Mouse (Mus musculus) cerebral cortex, adult 2 months (tissue): ENCODE data around the gene Rgs13.

ENCODE experiments used
- WGBS: fragments of 180-500 bp; shearing (Covaris S2); methylation state at CpG from one replicate; pipeline ENCODE4 v1.1.7; 2018; 5-methylcytosine and 5-hydroxymethylcytosine counted together

The Rgs13 gene

DNA sequence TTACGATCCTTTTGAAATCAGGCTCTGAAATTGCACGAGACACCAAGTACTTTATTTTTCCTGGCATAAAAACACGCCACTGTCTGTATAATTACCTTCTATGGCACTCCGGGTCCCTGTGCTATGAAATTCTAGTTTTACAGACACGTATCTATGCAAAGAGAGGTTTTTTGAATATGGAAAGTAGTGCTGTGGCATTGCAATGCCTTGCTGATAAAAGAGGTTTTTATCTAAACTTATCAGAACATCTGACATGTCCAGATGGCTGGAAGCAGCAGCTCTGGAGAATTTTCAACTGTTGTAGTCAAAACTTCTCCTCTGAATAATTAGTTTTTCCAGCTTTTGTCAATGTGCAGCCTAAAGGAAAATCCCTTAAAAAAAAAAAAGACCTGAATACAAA lies at the start of gene Rgs13:
Gene Rgs13 (minus strand): TSS at position 207 of the 400 bp plus-strand sequence.
- WGBS, result 24% methylated on average over 5 of the region's 5 CpGs

- WGBS, result 63% methylated on average over 3 of the region's 3 CpGs
These were observed 33.7 kb upstream of the Rgs13 start for GRCm38 (mm10) chr1:144210912-144211311.

DNA sequence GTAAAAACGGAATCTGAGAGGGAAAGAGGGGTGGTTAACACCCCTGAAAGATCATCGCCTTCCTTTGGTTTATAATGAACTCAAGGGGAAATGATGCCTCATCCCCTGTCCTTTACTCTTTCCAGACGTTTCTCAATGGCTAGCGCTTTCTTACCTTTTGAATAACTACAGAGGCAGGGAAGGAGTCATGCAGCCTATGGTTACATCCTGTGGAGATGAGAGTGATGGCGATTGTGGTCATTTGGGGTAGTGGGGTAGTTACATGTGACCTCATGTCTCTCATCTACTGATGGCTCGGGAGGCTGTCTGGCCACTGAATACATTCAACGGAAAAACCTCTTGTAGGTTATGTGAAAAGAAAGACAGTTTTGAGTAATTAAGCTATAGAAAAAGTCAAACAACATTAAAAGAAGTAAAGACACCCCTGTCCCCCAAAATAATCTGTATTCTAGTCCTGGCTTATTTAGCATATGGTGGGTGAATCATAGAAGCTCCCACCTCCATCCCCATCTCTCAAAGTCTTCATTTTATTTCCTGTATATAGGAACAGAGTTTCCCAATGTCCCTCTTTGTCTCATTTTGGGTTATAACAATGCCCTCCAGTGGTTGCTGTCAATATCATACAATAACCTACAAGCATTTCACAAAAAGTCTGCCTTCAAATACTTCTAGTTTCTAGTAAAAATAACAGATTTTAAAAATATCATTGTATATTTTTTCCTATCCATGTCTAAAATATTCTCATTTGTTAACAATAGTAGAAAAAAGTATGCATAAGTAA lies 29.3 kb upstream of the Rgs13 start:
- 62% methylated on average over 7 of the region's 7 CpGs for WGBS

- WGBS, result 92% methylated on average over 2 of the region's 2 CpGs
These were observed 27.6 kb upstream of the Rgs13 start for GRCm38 (mm10) chr1:144204766-144205165.

DNA sequence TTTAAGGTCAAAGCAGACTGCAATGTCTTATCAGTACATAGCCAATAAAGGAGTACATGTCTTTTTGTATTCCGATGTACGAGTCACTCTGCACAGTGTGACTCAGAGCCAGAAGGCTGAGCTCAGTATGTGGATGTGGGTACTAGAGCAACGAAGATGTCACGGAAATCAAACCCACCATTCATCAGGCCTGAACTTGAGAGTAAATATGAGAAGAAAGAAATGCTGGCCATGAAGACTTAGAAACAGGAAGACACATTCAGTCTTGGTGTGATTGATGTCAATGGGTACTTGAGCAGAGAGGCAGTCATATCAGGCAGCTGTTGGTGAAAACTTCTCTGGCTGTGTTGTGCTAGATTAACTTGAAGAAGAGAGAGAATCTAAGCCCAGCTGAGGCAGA lies 25.8 kb upstream of the Rgs13 start:
- WGBS, result 69% methylated on average over 4 of the region's 4 CpGs

- WGBS, result 78% methylated on average over 2 of the region's 2 CpGs
These were observed 23.3 kb upstream of the Rgs13 start for GRCm38 (mm10) chr1:144200496-144200895.

DNA sequence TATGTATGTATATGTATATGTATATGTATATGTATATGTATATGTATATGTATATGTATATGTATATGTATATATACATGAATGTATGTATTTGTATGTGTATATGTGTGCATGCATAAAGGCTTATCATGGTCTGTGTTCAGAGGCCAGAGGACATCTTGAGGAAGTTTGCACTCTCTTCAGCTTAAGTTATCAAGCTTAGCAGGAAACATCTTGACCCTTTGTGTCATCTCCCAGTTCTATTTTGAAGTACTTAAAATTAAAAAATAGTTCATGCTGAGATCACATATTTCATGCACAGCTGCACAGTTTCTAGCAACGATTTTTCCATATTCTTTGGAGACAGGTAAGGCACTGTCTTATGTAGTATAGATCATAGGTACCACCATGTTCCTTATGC lies 22.4 kb upstream of the Rgs13 start:
- 63% methylated on average over 1 of the region's 1 CpGs for WGBS

DNA sequence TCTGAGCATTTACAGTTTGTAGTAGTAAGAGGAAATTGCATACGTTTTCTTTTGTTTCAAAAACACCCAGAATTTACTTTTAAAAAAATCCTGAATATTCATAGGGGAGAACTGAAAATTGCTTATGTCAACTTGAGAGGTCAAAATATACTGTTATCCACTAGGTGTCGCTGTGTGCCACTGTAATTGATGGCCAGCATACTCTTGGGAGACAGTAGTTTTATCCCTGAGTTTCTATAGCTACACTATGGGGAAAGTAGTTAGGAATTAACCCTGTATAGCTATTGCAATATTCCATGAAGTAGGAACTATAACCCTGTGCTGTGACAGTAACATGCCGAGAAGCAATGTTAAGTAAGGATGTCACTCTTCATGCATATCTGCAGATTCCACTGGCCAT lies 20.5 kb upstream of the Rgs13 start:
- 31% methylated on average over 3 of the region's 3 CpGs for WGBS

- 46% methylated on average over 7 of the region's 7 CpGs for WGBS
These were observed 9.7 kb upstream of the Rgs13 start for GRCm38 (mm10) chr1:144186655-144187396.

DNA sequence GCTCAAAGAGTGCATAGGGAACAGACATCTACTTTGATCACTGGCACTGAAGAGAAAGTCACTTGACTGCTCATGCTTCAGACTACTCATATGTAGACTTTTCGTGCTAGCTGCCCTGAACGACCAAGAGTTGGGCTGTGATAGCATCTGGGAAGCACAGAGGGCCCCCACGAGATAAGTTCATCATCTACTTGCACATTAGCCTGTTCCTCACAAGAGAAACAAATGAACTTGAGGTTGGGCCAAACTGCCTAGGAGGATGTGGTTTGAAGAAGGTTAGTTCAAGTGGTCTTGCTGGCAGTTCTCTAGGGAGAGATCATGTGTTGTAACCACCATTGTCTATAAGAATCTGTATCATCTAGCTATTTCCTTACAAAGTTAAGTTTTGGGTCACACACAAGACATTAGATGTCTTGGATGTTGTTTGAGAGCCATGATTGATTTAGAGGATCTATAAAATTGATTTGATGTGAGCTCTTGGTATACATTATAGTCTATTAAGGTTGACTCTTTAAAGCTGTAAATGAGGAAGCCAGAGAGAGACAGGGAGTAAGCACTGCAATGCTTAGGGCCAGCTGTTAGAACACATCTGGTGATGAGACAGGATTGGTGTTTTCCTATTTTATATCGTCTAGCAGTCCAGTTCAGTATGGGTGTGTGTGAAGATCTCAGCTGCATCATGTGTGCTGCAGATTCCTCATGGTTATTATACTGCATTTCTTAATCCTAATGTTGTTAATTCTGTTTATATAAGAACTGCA lies 8.0 kb upstream of the Rgs13 start:
- WGBS, result 69% methylated on average over 4 of the region's 4 CpGs

- 97% methylated on average over 4 of the region's 4 CpGs for WGBS
These were observed 2.4 kb upstream of the Rgs13 start for GRCm38 (mm10) chr1:144179559-144179958.

DNA sequence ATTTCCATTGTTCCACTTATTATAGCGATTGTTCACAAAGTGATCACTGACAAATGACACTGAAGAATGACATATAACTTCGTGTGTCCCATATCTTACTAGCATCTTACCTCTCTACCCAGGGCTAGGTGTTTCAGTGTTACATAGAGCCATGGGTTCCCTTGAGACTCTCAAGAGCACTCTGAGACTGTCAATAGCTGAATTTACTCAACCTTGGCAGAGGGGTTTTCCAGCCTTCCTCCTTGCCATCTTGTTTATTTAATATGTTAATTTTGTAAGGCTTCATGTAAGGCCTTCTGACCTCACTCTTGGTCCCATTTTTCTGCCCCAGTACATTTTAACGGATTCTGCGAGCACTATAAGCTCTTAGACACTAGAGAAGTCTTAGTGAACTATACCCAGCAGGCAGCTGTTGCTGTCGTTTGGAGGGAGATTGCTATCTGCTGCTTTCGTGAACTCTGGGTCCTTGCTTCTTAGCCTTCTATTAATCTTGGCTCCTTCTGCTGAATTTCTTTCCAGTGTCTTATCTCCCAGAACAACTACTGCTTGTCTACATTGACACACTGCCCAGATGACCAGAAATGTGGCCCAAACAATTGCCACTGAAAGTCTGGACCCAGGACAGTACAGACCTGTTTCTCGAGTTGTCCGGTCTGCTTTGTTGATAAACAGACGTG lies 1.2 kb upstream of the Rgs13 start:
- WGBS, result 79% methylated on average over 9 of the region's 9 CpGs

DNA sequence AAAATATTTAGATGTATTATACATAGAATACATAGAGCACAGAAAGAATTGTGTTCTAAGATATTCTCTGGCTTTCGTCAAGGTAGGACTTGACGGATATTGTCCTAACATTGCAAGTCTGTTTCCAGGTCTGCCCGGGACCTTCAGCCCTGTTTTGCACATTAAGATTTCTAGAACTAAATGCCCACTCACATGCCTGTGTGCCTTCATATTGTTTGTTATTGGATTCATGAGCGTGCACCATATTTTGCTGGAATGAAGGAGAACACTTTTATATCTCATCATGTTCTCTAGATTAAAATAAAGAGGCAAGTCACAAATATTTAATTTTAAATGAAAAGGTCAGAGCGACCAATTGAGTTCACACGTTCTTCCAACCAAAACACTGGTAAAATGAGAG lies 2.4 kb downstream of the Rgs13 start:
- 92% methylated on average over 6 of the region's 6 CpGs for WGBS

DNA sequence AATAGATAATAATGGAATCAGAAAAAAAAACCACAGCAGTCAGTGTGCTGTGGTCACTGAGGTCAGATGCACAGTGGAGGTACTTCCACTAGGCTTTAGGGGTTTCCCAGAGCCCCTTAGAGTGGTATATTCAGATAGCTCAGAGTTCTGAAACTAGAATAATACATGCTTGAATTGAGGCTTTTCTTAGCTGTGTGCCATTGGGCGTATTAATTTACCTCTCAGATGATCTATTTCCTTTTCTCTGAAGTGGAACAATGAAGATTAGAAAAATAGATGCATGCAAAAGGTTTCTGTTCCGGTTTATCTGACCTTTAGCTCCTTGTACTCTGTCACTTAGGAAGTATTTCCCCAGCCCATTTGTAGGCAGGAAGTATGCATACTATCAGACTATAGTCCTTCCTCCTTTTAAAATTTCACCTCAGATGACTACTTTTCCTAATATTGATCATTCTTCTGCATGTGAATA lies 3.6 kb downstream of the Rgs13 start:
- WGBS, result 83% methylated on average over 2 of the region's 2 CpGs

DNA sequence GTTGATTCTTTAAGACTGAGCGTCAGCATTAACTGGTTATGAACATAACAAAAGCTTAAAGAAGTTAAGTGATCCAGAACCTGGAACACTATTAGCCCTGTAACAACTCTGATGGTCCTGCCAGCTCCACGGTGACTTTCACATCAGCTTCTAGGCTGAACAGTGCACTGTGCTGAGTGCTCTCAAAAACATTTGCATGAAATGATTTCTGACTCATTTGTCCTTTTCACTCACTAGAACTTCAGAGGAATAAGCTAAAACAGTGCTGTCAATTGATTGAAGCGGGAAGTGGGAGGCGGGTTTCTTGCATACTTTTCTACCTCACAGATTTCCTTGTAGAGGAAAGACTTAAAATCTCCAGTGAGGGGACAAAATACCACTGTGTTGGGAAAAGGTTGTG lies 8.3 kb downstream of the Rgs13 start:
- 62% methylated on average over 4 of the region's 4 CpGs for WGBS

DNA sequence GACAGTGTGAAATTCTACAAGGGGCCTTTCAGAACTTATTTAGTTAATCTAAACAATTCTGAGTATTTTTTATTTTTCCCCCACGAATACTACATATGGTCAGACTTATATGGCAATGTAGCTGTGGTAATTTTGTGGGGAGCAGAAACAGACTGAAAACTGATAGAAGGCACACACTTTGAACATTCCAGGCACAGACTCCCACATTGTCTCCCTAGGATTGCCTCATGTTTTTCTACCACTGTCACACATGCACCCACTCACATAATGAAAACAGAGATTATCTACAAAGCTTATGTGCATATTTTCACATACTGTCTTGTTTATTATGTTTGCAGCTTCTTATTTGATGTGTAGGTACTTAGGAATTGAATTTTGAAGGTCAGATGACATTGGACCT lies 9.4 kb downstream of the Rgs13 start:
- 60% methylated on average over 1 of the region's 1 CpGs for WGBS

GRCm38 (mm10) chr1:144166897-144167296 lies 10.3 kb downstream of the Rgs13 start:
- 44% methylated on average over 5 of the region's 5 CpGs for WGBS

DNA sequence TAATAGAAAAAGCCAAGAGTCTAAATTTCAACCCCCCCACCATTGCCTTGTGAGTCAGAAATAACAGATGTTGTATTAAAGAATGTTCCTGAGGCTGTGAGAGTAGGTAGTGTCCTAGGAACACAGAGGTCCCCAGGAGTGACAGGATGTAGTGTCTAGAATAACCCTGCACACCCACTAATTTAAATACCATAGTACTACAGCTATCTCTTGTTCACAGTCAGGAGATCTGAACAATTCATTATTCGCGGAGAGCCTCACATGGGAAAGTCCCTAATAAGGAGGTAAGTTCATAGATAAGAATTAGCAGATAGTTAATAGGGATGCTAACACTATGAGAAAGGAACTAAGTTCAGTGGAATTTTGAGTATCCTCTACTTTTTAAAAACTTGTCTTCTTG lies 10.9 kb downstream of the Rgs13 start:
- WGBS, result 89% methylated on average over 2 of the region's 2 CpGs

GRCm38 (mm10) chr1:144152526-144152925 lies 24.6 kb downstream of the Rgs13 start:
- WGBS, result 63% methylated on average over 1 of the region's 1 CpGs

- whole genome bisulfite sequencing, result 89% methylated on average over 1 of the region's 1 CpGs
These were observed 25.0 kb downstream of the Rgs13 start for GRCm38 (mm10) chr1:144152184-144152525.

DNA sequence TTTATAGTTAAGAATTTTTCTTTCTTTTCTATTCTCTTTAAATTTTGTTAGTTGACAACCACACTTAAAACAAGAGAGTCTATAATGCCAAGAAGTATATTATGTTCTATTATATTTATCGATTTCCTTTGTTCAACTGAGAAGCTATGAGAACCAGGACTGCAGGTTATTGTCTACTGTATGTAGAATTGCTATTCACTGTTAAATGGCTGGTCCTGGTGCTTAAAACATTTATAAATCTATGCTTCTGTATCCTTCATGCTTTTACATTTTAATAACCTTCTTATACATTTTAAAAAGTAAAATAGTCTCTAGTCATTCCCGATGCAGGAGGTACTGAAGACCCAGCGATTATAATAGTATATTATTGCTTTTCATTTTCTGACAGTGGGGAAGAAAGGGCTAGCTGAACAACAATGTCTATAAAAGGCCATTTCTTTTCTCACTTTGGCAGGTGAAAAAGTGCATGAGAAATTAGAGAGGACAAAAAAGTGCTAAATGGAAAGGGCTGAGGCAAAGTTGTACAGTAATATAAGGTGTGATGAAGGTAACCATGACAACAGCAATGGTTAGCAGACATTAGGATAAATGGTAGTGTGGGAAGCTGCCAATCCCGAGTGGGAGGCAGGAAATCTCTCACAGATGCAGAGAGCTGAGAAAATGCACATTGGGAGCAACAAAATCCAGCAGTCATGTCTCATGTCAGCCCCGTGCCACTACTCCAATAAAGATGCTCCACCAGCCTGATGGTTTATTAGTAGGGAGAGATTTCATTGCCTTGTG lies 25.6 kb downstream of the Rgs13 start:
- WGBS, result 51% methylated on average over 5 of the region's 5 CpGs
